Mouse (Mus musculus) spleen, postnatal 10 days (tissue): Measurements from ENCODE around the gene Gstt2.
A peak's percentile ranks its signal among the peaks of the same experiment; 100 is the strongest.

ENCODE experiments used
- DNase-seq, 2 experiments: peaks; one replicate each; pipeline ENCODE4 v3.0.0; 2021 to 2022; ENCODE audit warnings: low spot score in 2 of 2

Gstt2 gene

GRCm38 (mm10) chr10:75837248-75837759, at the start of gene Gstt2:
Gstt2 (minus strand) TSS chr10:75837424.
- DNase-seq: peak; percentile 93

GRCm38 (mm10) chr10:75884742-75885141, 47.5 kb upstream of the Gstt2 start:
- no peak for DNase-seq

DNA sequence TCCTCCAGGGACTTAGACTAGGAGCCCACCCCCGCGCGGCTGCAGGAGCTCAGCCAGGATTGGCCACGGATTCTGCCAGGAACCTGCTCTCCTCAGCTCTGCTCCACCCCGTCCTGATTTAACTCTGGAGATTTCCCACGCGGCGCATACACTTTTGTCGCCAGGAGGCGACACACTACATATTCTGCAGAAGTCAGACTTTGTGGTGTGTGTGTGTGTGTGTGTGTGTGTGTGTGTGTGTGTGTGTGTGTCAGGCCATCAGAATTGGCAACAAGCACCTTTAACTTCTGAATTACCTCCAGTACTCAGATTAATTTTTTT, 46.0 kb upstream of the Gstt2 start:
- peak in 1 of 2 experiments; percentile 73 for DNase-seq

DNA sequence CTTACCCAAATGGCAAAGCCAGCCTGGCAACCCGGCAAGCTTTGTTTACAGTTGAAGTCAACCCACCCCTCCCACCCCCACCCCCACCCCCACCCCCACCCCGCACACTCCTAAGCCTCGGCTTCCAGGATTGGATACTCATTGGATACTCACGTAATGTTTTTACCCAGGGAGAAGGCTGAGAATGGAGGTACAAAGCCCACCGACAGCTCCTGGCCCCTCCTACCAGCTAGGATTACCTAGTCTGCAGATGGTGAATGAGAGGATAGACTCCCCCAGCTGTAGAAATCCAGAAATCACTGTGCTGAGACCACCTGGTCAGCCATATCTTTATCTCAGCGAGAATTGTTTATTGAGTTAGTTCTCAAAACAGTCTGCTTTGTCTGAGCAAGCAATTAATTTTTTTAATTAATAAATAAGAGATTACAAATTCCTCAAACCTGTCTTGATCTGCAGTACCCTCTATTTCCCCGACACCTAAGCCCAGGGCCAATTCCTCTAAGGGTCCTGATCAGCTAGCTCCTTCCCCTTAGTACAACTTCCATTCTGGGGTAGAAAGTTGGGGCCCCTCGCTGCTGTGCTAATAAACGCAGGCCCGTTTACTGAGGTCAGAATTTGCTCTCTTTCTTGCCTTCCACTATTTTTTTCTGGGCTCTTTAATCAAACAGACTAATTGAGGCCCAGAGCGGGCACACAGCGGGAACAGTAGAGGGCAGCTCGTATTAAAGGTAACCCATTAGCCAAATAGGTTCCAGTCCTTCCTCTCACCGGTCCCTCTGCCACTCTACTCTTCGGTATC, 45.4 kb upstream of the Gstt2 start:
- no peak for DNase-seq

GRCm38 (mm10) chr10:75881578-75882432, 44.6 kb upstream of the Gstt2 start:
- DNase-seq: no peak

- no peak for DNase-seq
These were observed 43.8 kb upstream of the Gstt2 start for GRCm38 (mm10) chr10:75880771-75881577.

DNA sequence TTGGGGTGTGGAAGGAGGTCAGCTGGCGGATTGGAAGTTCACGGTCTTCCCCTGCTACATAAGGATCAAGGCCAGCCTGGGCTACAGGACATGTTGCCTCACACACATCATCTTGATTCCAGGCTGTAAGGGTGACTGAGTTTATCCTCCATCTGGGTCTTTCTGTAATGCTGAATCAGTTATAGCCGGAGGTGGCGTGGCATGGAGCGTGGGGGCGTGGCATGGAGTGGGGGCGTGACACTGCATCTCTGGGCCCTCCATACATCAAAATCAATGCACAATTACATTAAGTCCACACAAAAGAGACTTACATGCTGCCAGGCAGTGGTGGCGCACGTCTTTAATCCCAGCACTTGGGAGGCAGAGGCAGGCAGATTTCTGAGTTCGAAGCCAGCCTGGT, 43.1 kb upstream of the Gstt2 start:
- DNase-seq: no peak

DNA sequence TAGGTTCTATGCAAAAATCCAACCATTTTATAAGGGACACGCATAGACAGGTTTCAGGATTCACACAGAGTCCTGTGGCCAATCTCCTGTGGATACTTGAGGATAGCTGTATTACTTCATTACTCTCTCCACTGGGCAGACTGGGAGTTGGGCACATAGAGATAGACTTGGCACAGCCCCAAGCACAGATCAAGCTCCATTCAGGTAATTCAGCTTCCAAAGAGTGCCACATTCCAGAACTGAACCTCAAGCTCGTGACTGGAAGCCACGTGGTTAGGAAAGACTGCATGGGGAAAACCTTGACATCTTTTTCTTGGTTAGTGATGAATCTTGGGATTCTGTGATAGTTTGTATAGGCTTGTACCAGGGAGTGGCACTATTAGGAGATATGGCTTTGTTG, 41.6 kb upstream of the Gstt2 start:
- DNase-seq: no peak

DNA sequence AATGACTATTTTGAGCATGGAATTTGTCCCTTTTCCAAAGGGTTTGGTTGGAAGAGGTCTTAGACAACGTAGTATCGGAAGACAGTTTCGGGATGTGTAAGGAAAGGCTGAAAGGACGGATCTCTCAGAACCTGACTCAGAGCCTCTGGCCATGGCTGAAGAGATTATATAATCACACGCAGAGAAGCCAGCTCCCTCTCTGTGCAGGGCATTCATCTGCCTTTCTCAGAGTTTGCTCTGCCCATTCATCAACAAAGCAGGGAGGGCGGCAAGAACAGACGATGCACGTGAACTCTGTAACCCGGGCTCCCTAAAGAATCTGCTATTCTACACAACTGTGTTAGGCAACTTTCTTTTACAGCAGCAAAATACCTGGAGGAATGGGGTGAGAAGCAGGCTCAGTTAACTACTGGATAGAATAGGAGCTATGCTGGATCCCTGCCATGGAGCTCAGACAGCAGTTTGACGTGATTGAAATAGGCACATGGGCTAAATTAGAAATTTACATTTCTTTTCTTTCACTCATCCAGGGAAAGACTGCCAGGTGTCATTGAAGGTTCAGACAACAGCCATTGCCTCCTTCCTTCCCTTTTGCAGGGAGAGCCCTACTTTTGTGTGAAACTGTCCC, 36.4 kb upstream of the Gstt2 start:
- no peak for DNase-seq

- DNase-seq: no peak
These were observed 35.8 kb upstream of the Gstt2 start for GRCm38 (mm10) chr10:75872915-75873542.

GRCm38 (mm10) chr10:75872025-75872914, 35.0 kb upstream of the Gstt2 start:
- DNase-seq: no peak

- no peak for DNase-seq
These were observed 24.4 kb upstream of the Gstt2 start for GRCm38 (mm10) chr10:75861587-75861986.

GRCm38 (mm10) chr10:75860746-75861145, 23.5 kb upstream of the Gstt2 start:
- no peak for DNase-seq

DNA sequence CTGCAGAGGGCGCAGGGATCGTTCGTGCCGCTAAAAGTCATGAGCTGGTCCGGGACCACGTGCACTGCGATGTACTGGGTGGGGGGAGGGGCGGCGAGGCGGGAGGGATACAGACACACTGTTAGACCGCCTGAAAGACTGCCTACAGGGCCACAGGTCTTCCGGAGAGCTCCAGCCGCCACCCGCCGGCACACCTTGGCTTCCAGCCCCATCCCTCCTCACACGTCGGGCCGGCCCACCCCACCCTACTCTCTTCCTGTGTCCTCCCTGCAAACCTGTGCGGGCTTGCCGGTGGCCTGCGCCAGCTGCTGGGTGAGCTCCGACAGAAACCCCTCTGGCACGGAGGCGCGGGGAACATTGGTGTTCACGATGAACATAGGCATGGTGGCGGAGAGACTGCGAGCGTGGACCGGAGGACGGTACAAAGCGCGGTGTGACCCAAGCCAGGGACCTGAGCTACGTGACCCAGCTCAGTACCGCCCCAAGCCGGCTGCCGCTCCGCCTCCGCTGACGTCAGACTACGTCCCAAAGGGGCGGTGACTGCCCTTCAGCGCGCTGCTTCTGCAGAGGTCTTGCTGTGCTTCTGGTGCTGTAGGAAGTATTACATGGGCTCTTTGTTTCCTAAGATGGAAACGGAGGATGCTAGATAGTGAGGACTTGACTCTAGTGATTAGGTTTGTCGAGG, 22.7 kb upstream of the Gstt2 start, which contains the start of gene Mif:
Gene Mif, minus strand, starts transcription at position 455 of the 685 bp plus-strand sequence.
- DNase-seq: peak; percentile 85 to 91

- DNase-seq: no peak
These were observed 22.0 kb upstream of the Gstt2 start for GRCm38 (mm10) chr10:75859107-75859746.

DNA sequence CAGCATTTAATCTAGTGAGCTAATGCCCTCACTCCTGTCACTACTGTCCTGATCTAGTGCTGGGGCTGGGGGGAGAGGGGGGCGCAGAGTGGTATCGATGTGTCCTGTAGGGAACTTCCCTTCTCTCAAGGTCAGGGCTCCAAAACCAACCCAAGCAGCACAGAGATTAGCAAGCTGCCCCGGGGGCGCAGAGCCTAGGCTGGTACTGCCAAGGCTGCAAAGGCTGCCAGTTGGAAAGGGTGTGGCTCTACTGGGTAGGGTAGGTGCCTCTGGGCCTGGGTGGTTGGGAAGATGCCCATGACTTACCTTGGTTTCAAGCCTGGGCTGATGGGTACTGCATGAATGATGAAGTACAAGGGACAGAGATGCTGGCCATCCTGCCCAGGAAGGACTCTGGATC, 20.4 kb upstream of the Gstt2 start:
- no peak for DNase-seq

GRCm38 (mm10) chr10:75856976-75857375, 19.8 kb upstream of the Gstt2 start:
- DNase-seq: no peak

DNA sequence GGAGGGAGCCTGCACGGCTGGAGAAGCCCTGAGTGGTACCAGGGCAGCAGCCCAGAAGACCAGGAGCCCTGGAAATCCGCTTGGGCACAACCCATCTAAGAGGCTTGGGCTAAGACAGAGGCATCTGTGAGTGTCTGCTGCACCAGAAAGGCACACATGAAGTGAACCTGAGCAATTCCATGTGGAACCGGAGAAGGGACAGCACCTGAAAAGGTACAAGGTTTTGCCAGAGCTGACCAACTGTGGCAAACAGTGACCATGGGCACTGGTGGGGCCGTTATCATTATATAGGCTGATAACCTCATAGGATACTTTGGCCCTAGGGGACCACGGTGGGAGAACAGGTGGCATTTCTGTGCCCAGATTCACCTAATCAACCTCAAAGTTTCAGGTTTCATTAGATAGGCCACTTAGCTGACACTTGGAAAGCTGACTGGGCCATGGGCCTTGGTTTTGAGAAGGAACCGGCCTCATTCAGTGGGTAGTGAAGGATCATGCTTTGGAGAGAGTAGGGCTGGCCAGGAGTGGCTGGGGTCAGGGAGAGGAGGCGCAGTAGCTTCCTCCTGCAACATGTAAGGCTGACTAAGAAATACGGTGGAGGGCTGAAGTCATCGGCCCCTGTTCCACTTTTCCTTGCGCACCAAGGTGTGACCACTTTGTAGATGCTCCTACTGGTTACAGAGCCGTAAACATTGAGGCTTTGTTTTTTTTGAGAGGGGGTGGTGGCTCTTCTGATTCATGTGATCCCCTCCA, 19.1 kb upstream of the Gstt2 start:
- no peak for DNase-seq
